Mouse (Mus musculus) midbrain, embryonic 14.5 days (tissue): Measurements from ENCODE around the gene Amer3. TPM values are rescaled to one million over a fixed set of nuclear protein-coding genes. Genes with fewer than 3 reads are reported as not detected.

Source experiments
- ATAC-seq: fragments of 200-750 bp; cut with Nextera tagmentation; 2 replicates; pipeline ENCODE4 v1.8.0; 2017; ENCODE audit warnings: moderate number of reproducible peaks, moderate library complexity; ENCODE audit not compliant: low FRiP score, low TSS enrichment
- DNase-seq: peaks from one replicate; pipeline ENCODE4 v3.0.0-alpha.2; 2015
- H3K27ac ChIP-seq: fragments of 300-500 bp; sonication (generic); replicated peaks from 2 replicates; pipeline ENCODE4 v1.5.1; 2014; ENCODE audit warnings: mild to moderate bottlenecking, low read depth, low read length, moderate library complexity
- H3K27me3 ChIP-seq: fragments of 300-500 bp; sonication (generic); 2 replicates; pipeline ENCODE4 v1.6.1; 2014; ENCODE audit warnings: low read length, control low read depth, mixed read lengths; ENCODE audit not compliant: control insufficient read depth, insufficient read depth
- H3K36me3 ChIP-seq: fragments of 300-500 bp; sonication (generic); 2 replicates; pipeline ENCODE4 v1.6.1; 2014; ENCODE audit warnings: low read length, control low read depth; ENCODE audit not compliant: control insufficient read depth, insufficient read depth
- H3K4me1 ChIP-seq: fragments of 300-500 bp; sonication (generic); 2 replicates; pipeline ENCODE4 v1.6.1; 2014; ENCODE audit warnings: mild to moderate bottlenecking, antibody characterized with exemption, low read length, control low read depth; ENCODE audit not compliant: control insufficient read depth, insufficient read depth
- H3K4me2 ChIP-seq: fragments of 300-500 bp; sonication (generic); 2 replicates; pipeline ENCODE4 v1.6.1; 2014; ENCODE audit warnings: mild to moderate bottlenecking, low read length, moderate library complexity
- H3K4me3 ChIP-seq: fragments of 300-500 bp; sonication (generic); replicated peaks from 2 replicates; pipeline ENCODE4 v1.5.1; 2014; ENCODE audit warnings: low read depth, low read length
- H3K9ac ChIP-seq: fragments of 300-500 bp; sonication (generic); replicated peaks from 2 replicates; pipeline ENCODE4 v1.6.1; 2014; ENCODE audit warnings: mild to moderate bottlenecking, low read length, moderate library complexity
- H3K9me3 ChIP-seq: fragments of 300-500 bp; sonication (generic); 2 replicates; pipeline ENCODE4 v1.6.1; 2016; ENCODE audit warnings: low read length, control low read depth, mixed read lengths; ENCODE audit not compliant: control insufficient read depth
- WGBS: fragments of 180-500 bp; shearing (Covaris S2); extraction: QIAGEN DNeasy Blood & Tissue Kit; methylation state at CpG from one replicate; pipeline ENCODE4 v1.1.7; 2014; 5-methylcytosine and 5-hydroxymethylcytosine counted together
- polyA plus RNA-seq: library from polyadenylated mRNA; unstranded; fragments of >200 nt; fragmentation: Nextera tagmentation; extraction: Ambion mirVana; gene quantifications from 2 replicates; pipeline ENCODE4 v1.2.1, GENCODE M21; 2014

The Amer3 gene
- polyA plus RNA-seq, 1 experiment from 2014 or later = 30.0 TPM

DNA sequence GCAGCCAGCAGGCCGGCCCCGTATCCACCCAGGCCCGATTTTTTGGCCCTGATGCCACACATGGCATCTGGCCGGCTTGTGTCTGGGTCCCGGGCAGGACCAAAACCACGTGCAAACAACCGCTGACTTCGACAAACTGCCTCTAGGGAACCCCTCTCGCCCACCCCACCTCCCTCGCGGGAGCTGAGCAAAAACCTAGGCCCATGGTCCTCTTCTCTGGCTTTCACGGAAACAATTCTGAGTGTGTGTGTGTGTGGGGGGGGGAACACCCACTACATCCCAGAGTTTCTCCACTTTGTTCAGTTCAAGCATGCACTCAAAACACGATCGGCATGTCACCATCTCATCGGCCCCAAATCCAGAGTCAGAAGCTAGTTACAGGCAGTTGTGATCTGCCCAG, 18.6 kb upstream of the Amer3 start, which contains the start of gene Prss40:
Gene Prss40 (minus strand): TSS at position 101 of the 400 bp plus-strand sequence.
- WGBS = 88% methylated on average over 15 of the region's 15 CpGs
- H3K9ac ChIP-seq = no peak within 1 kb of the TSS

DNA sequence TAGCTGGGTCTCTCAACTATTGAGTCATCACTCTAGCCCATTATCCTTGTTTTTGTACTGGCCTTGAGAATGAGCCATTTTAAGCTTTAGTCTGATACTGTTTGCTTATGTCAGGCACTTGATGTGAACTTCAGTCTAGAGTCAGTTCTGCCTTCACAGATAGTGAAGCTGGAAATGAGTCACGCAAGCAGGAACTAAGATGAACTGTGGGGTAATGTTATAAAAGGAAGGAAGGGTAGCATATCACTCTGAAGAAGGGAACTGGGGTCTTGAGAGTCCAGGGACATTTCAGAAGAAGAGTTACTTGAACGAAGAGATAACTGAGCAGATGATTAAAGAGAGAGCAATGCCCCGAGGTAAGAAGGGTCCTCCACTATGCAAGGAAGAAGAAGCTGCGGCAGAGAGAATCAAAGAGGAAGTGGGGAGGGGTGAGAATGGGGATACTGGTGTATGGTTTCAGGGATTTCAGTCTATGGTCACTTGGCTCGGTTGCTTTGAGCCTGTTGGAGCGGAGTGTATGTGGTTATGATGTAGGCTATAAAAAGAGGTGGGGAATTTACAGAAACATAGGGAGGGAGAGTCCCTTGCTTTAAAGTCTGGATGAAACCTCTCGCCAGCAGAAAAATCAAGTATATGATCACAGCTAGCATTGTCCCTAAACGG, 14.9 kb upstream of the Amer3 start:
- H3K27me3 ChIP-seq = no peaks in the 10 kb centered on the region
- no peak overlapping the region for H3K4me2 ChIP-seq
- DNase-seq (no peak), ATAC-seq (no peak)
- no peak overlapping the region for H3K4me3 ChIP-seq
- no peaks in the 10 kb centered on the region for H3K4me1 ChIP-seq
- H3K9ac ChIP-seq = no peak overlapping the region
- no peaks in the 10 kb centered on the region for H3K36me3 ChIP-seq
- no peak overlapping the region for H3K27ac ChIP-seq
- 87% methylated on average over 8 of the region's 8 CpGs for WGBS
- no peaks in the 10 kb centered on the region for H3K9me3 ChIP-seq

More for the DNA sequence above, 18.6 kb upstream of the Amer3 start, which contains the start of gene Prss40:
- H3K9me3 ChIP-seq = no peaks in the 10 kb centered on the region
- H3K27me3 ChIP-seq = no peaks in the 10 kb centered on the region
- no peak within 1 kb of the TSS for H3K4me3 ChIP-seq
- no peak within 1 kb of the TSS for H3K4me2 ChIP-seq
- DNase-seq (no peak), ATAC-seq (no peak)
- no peaks in the 10 kb centered on the region for H3K4me1 ChIP-seq
- no peak within 1 kb of the TSS for H3K27ac ChIP-seq
- no peaks in the 10 kb centered on the region for H3K36me3 ChIP-seq

DNA sequence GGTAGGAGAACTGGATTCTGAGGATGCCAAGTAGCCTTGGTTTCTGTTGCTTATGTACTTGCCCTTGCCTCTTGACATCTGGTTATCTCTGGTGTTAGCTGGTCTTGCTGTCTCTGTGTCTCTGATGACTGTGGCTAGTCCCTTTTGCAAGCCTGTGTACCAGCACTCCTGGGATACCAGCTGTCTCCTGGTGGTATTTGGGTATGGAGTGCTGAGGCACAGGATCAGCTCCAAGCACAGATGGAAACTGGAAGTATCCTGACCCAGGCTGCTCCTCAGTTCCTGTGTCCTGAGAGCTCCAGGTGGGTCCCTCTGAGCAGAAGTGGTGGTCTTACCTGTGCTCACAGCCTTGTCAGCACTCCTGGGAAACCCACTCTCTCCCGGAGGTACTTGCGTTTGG, 11.3 kb upstream of the Amer3 start:
- ATAC-seq (no peak), DNase-seq (no peak)
- H3K27me3 ChIP-seq = no peaks in the 10 kb centered on the region
- 98% methylated on average over 2 of the region's 2 CpGs for WGBS
- H3K4me3 ChIP-seq = no peak overlapping the region
- no peak overlapping the region for H3K9ac ChIP-seq
- no peaks in the 10 kb centered on the region for H3K9me3 ChIP-seq
- H3K4me1 ChIP-seq = no peaks in the 10 kb centered on the region
- no peak overlapping the region for H3K27ac ChIP-seq
- no peak overlapping the region for H3K4me2 ChIP-seq
- H3K36me3 ChIP-seq = no peaks in the 10 kb centered on the region

DNA sequence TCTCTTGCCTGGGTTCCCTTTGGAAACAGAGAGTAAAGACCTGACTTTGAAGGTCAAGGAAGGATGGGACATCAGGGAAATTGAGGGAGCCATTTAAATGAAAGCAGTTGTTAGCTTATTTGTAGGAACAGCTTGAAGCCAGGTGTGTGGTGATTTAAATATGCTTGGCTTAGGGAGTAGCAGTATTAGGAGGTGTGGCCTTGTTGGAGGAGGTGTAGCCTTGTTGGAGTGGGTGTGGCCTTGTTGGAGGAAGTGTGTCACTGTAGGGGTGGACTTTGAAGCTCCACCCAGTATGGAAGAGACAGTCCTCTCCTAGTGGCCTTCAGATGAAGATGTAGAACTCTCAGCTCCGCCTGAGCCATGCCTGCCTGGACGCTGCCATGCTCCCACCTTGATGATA, 9.6 kb upstream of the Amer3 start:
- 99% methylated on average over 2 of the region's 2 CpGs for WGBS
- no peak for DNase-seq
- H3K9ac ChIP-seq = no peak overlapping the region

DNA sequence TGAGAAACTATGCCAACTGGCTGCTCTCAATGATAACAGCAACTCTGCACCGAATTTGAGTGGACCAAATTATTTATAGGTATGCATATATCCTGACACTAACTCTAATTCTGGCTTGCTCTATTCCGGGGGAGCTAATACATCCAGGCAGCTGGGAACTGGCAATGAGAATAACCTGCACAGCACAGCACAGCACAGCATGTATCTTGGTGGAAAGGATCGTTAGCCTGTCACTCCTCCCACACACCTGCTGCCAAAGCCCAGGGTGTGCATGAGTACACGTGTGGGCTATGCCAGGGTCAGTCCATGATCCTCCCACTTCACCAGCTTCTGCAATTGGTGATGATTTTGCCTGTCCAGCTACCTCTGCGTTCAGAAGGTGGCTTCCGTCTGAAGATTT, 8.0 kb upstream of the Amer3 start:
- H3K27me3 ChIP-seq = no peaks in the 10 kb centered on the region
- no peaks in the 10 kb centered on the region for H3K9me3 ChIP-seq
- H3K4me3 ChIP-seq = no peak overlapping the region
- no peak overlapping the region for H3K27ac ChIP-seq
- ATAC-seq (no peak), DNase-seq (no peak)
- H3K9ac ChIP-seq = no peak overlapping the region
- 74% methylated on average over 6 of the region's 6 CpGs for WGBS
- no peaks in the 10 kb centered on the region for H3K4me1 ChIP-seq
- no peak overlapping the region for H3K4me2 ChIP-seq
- no peaks in the 10 kb centered on the region for H3K36me3 ChIP-seq

More for the DNA sequence above, 9.6 kb upstream of the Amer3 start:
- Histone ChIP-seq H3K27ac (no peak overlapping the region), H3K27me3 (no peaks in the 10 kb centered on the region), H3K9me3 (no peaks in the 10 kb centered on the region), H3K4me2 (no peak overlapping the region), H3K36me3 (no peaks in the 10 kb centered on the region), H3K4me3 (no peak overlapping the region), H3K4me1 (no peaks in the 10 kb centered on the region)
- ATAC-seq = no peak

DNA sequence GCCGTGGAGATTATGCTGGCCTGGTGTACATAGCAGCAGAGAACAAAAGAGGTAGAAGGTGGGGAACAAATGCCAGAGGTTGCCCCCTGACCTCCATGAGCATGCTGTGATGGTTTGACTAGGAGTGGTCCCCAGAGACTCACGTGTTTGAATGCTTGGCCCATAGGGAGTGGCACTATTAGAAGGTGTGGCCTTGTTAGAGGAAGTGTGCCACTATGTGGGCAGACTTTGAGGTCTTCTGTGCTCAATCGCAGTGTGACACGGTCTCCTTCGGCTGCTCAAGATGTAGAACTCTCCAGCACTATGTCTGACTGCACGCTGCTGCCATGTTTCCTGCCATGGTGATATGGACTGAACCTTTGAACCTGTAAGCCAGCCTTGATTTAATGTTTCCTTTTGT, 6.2 kb upstream of the Amer3 start:
- no peaks in the 10 kb centered on the region for H3K4me1 ChIP-seq

DNA sequence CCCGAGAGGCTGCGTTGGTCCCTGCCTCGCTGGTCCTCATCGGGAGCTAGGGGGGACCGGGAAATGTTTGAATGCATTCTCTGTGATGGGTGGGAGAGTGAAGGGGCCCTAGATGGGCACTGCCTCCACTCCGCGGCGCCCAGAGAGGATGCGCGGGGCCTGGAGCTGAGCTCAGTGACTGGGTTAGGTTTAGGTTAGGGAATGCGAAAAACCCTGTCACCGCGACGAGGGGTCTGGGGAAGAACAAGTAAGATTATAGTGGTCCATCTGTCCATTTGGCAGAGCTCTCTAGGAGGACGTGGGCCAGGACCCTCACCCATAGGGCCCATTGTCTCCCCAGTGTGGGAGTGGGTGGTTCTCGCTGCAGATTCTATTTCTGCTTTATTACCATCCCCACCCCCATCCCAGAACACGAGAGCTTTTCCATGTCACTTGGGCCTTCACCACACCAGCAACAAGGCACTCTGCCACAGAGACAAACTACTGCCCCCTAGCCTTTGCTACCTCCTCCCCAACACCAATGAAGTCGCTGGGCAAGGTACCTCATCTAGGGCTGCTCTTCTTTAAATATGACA, 412 bp downstream of the Amer3 start:
- Histone ChIP-seq H3K27me3 (0 out of 2 replicates have a peak, but pooled peaks cover 4% of the 10 kb centered on the region), H3K9me3 (no peaks in the 10 kb centered on the region), H3K4me1 (peaks cover 21% of the 10 kb centered on the region), H3K4me2 (peak overlapping the region; percentile 87), H3K36me3 (no peaks in the 10 kb centered on the region), H3K9ac (peak overlapping the region; percentile 87), H3K27ac (peak overlapping the region; percentile 91), H3K4me3 (peak overlapping the region; percentile 63)
- DNase-seq = no peak
- peak; percentile 66 for ATAC-seq
- 1% methylated on average over 18 of the region's 18 CpGs for WGBS

More for the DNA sequence above, 6.2 kb upstream of the Amer3 start:
- Histone ChIP-seq H3K4me3 (no peak overlapping the region), H3K9ac (no peak overlapping the region), H3K4me2 (no peak overlapping the region), H3K9me3 (no peaks in the 10 kb centered on the region), H3K36me3 (no peaks in the 10 kb centered on the region), H3K27ac (no peak overlapping the region), H3K27me3 (no peaks in the 10 kb centered on the region)
- DNase-seq (no peak), ATAC-seq (no peak)
- 82% methylated on average over 6 of the region's 6 CpGs for WGBS

DNA sequence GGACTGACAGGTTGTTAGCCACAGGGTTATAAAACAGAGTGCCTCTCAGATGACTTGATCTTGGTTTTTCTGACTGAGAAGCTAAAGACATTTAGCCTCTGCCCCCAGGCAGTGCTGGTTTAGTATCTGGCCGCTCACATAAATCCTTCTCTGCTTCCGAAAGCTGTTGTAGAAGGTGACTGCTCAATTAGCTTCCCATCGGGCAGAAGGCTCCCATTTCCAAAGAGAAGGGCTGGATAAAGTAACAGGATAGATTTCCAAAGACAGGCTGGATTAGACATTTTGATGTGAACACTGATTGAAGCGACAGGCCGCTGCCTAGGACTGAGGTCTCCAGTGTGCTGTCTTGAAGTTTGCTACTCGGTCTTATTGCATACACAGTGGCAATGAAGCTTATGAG, 2.8 kb downstream of the Amer3 start:
- Histone ChIP-seq H3K9me3 (no peaks in the 10 kb centered on the region), H3K4me3 (no peak overlapping the region), H3K27me3 (0 out of 2 replicates have a peak, but pooled peaks cover 4% of the 10 kb centered on the region), H3K9ac (no peak overlapping the region), H3K36me3 (peaks cover 12% of the 10 kb centered on the region), H3K4me1 (peaks cover 21% of the 10 kb centered on the region), H3K4me2 (peak overlapping the region; percentile 12; the same call in 1 of the 2 replicates), H3K27ac (no peak overlapping the region)
- 58% methylated on average over 6 of the region's 6 CpGs for WGBS
- DNase-seq = no peak
- no peak for ATAC-seq

DNA sequence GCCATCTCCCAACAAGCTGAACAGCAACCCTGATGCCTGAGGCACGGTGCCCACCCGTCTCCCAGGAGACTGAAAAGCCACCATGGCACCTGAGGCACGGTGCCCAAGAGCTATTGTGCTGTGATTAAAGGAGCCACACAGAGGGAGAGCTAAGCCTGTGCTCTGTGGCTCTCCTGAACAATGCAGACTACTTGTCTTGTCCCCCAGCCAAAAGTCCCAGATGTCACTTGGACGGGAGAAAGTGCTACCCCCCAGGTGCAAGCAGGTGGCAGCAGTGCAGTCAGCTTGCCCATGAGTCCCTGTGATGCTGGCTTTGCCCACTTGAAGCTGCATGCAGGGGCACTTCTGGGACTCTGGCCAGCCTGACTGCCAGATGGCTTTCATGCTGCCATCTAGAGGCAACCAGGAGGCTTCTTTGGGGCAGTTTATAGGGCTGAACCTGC, 4.4 kb downstream of the Amer3 start:
- H3K9me3 ChIP-seq = no peaks in the 10 kb centered on the region
- peak; percentile 55 for ATAC-seq
- peak; percentile 80 for DNase-seq
- 1% methylated on average over 4 of the region's 4 CpGs for WGBS
- H3K27ac ChIP-seq = no peak overlapping the region
- peaks cover 28% of the 10 kb centered on the region for H3K36me3 ChIP-seq
- no peak overlapping the region for H3K9ac ChIP-seq
- H3K4me3 ChIP-seq = no peak overlapping the region
- peaks cover 16% of the 10 kb centered on the region for H3K4me1 ChIP-seq
- no peak overlapping the region for H3K4me2 ChIP-seq
- H3K27me3 ChIP-seq = 0 out of 2 replicates have a peak, but pooled peaks cover 4% of the 10 kb centered on the region
